Mouse (Mus musculus) embryonic facial prominence, embryonic 13.5 days (tissue): Measurements from ENCODE around the gene Ctxn1. TPM values are rescaled to one million over a fixed set of nuclear protein-coding genes. Genes with fewer than 3 reads are reported as not detected.

ENCODE experiments used
- ATAC-seq: fragments of 200-750 bp; cut with Nextera tagmentation; 2 replicates; pipeline ENCODE4 v1.8.0; 2017; ENCODE audit warnings: low read depth; ENCODE audit not compliant: insufficient number of reproducible peaks, insufficient read depth, low FRiP score, low TSS enrichment
- H3K27ac ChIP-seq: fragments of 300-500 bp; sonication (generic); 2 replicates; pipeline ENCODE4 v1.5.1; 2015; ENCODE audit warnings: moderate library complexity, mild to moderate bottlenecking, inconsistent platforms
- H3K27me3 ChIP-seq: fragments of 300-500 bp; sonication (generic); 2 replicates; pipeline ENCODE4 v1.6.1; 2015; ENCODE audit warnings: mild to moderate bottlenecking, inconsistent platforms
- H3K36me3 ChIP-seq: fragments of 300-500 bp; sonication (generic); 2 replicates; pipeline ENCODE4 v1.6.1; 2015; ENCODE audit warnings: mild to moderate bottlenecking, inconsistent platforms
- H3K4me1 ChIP-seq: fragments of 300-500 bp; sonication (generic); 2 replicates; pipeline ENCODE4 v1.6.1; 2015; ENCODE audit warnings: inconsistent platforms
- H3K4me2 ChIP-seq: fragments of 300-500 bp; sonication (generic); 2 replicates; pipeline ENCODE4 v1.6.1; 2015; ENCODE audit warnings: moderate library complexity, mild to moderate bottlenecking, inconsistent platforms
- H3K4me3 ChIP-seq: fragments of 300-500 bp; sonication (generic); 2 replicates; pipeline ENCODE4 v1.5.1; 2015; ENCODE audit warnings: mild to moderate bottlenecking, inconsistent platforms
- H3K9ac ChIP-seq: fragments of 300-500 bp; sonication (generic); 2 replicates; pipeline ENCODE4 v1.6.1; 2015; ENCODE audit warnings: mild to moderate bottlenecking, inconsistent platforms
- H3K9me3 ChIP-seq: fragments of 300-500 bp; sonication (generic); 2 replicates; pipeline ENCODE4 v1.6.1; 2016; ENCODE audit warnings: inconsistent platforms
- WGBS: fragments of 180-500 bp; shearing (Covaris S2); methylation state at CpG from one replicate; pipeline ENCODE4 v1.1.7; 2015; ENCODE audit warnings: mixed read lengths; 5-methylcytosine and 5-hydroxymethylcytosine counted together
- polyA plus RNA-seq: library from polyadenylated mRNA; unstranded; fragments of >200 nt; fragmentation: Nextera tagmentation; extraction: Ambion mirVana; gene quantifications from 2 replicates; pipeline ENCODE4 v1.2.1, GENCODE M21; 2015

Gene Ctxn1
- polyA plus RNA-seq = 104 and 110 TPM in 2 replicates

- peak within 1 kb of the TSS; percentile 91 for H3K9ac ChIP-seq
- peaks cover 29% of the 10 kb centered on the region for H3K4me1 ChIP-seq
- H3K27ac ChIP-seq = peak within 1 kb of the TSS; percentile 85
- ATAC-seq = peak; percentile 92
- peak within 1 kb of the TSS; percentile 66 for H3K4me2 ChIP-seq
- 3% methylated on average over 32 of the region's 33 CpGs for WGBS
- H3K4me3 ChIP-seq = peak within 1 kb of the TSS; percentile 84
- no peaks in the 10 kb centered on the region for H3K9me3 ChIP-seq
- H3K36me3 ChIP-seq = peaks cover 77% of the 10 kb centered on the region
- H3K27me3 ChIP-seq = no peaks in the 10 kb centered on the region
These were observed at the start of gene Ctxn1 for GRCm38 (mm10) chr8:4259125-4259804. TSS of gene Ctxn1 (minus strand) at chr8:4259274.

DNA sequence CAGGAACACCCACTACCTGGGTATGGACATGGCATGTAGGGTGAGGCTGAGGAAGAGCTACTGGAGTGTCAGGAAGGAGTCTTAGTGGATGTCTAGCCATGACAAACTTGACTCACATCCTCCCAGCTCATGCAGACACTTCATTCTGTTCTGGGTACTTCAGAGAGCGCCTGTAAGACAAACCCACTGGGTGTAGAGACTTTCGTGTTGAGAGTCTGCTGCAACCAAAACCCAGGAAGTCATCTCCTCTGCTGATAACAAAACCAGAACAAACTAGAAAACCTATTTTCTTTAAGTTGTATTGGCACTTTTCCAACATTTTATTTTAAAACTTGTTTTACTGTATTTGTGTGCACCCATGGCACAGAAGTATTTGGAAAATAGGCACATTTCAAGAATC, 46.8 kb upstream of the Ctxn1 start:
- Histone ChIP-seq H3K9ac (no peak overlapping the region), H3K4me2 (no peak overlapping the region), H3K4me3 (no peak overlapping the region), H3K36me3 (peaks cover 94% of the 10 kb centered on the region), H3K4me1 (no peaks in the 10 kb centered on the region), H3K27me3 (no peaks in the 10 kb centered on the region), H3K9me3 (no peaks in the 10 kb centered on the region), H3K27ac (no peak overlapping the region)
- 88% methylated on average over 2 of the region's 2 CpGs for WGBS
- ATAC-seq = no peak

- 85% methylated on average over 3 of the region's 3 CpGs for WGBS
- Histone ChIP-seq H3K9me3 (no peaks in the 10 kb centered on the region), H3K4me2 (no peak overlapping the region), H3K4me1 (no peaks in the 10 kb centered on the region), H3K27ac (no peak overlapping the region), H3K27me3 (no peaks in the 10 kb centered on the region), H3K9ac (no peak overlapping the region), H3K36me3 (peaks cover 94% of the 10 kb centered on the region), H3K4me3 (no peak overlapping the region)
- ATAC-seq = no peak
These were observed 45.1 kb upstream of the Ctxn1 start for GRCm38 (mm10) chr8:4304124-4304547.

GRCm38 (mm10) chr8:4297822-4298221, 38.7 kb upstream of the Ctxn1 start:
- no peaks in the 10 kb centered on the region for H3K4me1 ChIP-seq
- no peaks in the 10 kb centered on the region for H3K27me3 ChIP-seq
- H3K4me2 ChIP-seq = no peak overlapping the region
- H3K36me3 ChIP-seq = peaks cover 91% of the 10 kb centered on the region
- no peak for ATAC-seq
- WGBS = 87% methylated on average over 4 of the region's 4 CpGs
- H3K27ac ChIP-seq = no peak overlapping the region
- H3K4me3 ChIP-seq = no peak overlapping the region
- no peaks in the 10 kb centered on the region for H3K9me3 ChIP-seq
- no peak overlapping the region for H3K9ac ChIP-seq

GRCm38 (mm10) chr8:4292738-4293137, 33.7 kb upstream of the Ctxn1 start:
- Histone ChIP-seq H3K27ac (no peak overlapping the region), H3K9me3 (no peaks in the 10 kb centered on the region), H3K4me2 (no peak overlapping the region), H3K9ac (no peak overlapping the region), H3K27me3 (no peaks in the 10 kb centered on the region), H3K4me3 (no peak overlapping the region), H3K36me3 (peaks cover 89% of the 10 kb centered on the region), H3K4me1 (no peaks in the 10 kb centered on the region)
- ATAC-seq = no peak
- 90% methylated on average over 5 of the region's 5 CpGs for WGBS

DNA sequence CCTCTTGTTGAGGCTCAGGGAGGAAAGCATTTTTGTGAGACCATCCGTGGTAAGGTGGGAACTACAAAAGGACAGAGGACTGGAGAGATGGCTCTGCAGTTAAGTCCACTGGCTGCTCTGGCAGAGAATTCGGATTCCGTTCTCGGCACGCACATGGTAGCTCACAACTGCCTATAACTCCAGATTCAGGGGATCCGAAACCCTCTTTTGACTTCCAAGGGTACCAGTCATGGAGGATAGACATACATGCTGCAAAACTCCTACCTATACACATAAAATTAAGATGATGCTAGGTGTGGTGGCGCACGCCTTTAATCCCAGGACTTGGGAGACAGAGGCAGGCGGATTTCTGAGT, 17.0 kb upstream of the Ctxn1 start:
- Histone ChIP-seq H3K36me3 (peaks cover 27% of the 10 kb centered on the region), H3K27me3 (no peaks in the 10 kb centered on the region), H3K4me1 (peaks cover 6% of the 10 kb centered on the region), H3K4me2 (peak overlapping the region; percentile 68), H3K27ac (peak overlapping the region; percentile 63), H3K9ac (peak overlapping the region; percentile 84), H3K9me3 (no peaks in the 10 kb centered on the region), H3K4me3 (peak overlapping the region; percentile 76)
- 30% methylated on average over 9 of the region's 9 CpGs for WGBS
- no peak for ATAC-seq

DNA sequence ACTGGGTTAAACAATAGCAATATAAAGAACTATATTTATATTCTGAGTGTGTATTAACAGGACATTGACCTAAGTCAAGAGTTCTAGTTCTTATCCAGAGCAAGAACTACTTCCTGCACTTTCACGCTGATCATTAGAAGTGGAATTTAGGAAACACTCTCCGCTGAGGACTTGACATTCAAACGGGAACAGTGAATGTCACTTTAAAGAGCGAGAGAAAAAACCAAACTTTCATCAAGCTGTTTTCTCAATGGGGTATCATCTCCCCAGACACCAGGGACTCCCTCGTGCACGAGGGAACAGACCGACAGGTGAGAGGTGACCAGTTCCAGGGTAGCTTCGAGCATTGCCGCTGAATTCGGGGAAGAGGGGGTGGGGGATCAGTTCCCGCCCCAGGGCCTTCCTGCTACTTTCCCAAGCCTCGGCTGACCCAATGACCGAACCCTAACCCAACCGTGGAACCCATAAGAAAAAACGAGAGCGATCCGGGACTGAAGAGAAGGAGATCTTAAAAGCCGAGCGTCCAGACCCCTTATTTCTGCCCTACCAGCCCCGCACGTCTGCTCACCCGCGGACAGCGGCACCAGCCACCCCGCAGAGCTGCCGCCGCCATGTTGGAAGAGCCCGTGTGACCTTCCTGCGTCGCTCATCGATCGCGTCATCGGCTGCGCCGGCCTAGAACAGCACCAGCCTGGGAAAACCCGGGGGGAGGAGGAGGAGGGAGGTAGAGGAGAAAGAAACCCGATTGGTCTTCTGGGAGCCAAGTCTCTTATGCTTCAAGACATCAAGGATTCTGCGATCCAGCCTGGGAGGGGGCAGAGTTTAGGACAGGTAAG, 16.4 kb upstream of the Ctxn1 start, which contains the start of gene Timm44:
Timm44 (minus strand) TSS at position 639 of the 836 bp plus-strand sequence.
- Histone ChIP-seq H3K36me3 (peaks cover 31% of the 10 kb centered on the region), H3K9ac (peak within 1 kb of the TSS; percentile 84), H3K9me3 (no peaks in the 10 kb centered on the region), H3K27ac (peak within 1 kb of the TSS; percentile 63), H3K27me3 (no peaks in the 10 kb centered on the region), H3K4me2 (peak within 1 kb of the TSS; percentile 68), H3K4me3 (peak within 1 kb of the TSS; percentile 76), H3K4me1 (peaks cover 6% of the 10 kb centered on the region)
- ATAC-seq = peak; percentile 93
- under 1% methylated on average over 39 of the region's 39 CpGs for WGBS

DNA sequence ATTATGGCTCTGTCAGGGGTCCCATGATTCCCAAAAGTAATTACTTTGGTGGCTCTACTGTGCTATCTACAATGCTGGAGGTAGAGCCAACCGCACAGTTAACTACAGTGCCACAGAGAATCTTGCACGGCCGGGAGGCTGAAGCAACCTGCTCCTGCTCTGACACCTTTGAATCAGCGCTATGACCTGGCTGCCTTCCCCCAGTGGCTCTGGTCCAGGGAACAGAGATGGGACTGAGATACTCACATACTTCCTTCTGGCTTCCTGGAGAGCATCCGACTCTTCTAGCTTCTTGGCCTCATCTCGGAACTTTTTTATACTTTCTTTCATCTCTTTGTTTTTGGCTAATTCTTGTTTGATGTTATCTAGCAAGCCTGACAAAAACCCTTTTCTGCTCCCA, 10.5 kb upstream of the Ctxn1 start:
- Histone ChIP-seq H3K27ac (no peak overlapping the region), H3K4me3 (no peak overlapping the region), H3K9me3 (no peaks in the 10 kb centered on the region), H3K4me1 (peaks cover under 1% of the 10 kb centered on the region), H3K9ac (no peak overlapping the region), H3K27me3 (no peaks in the 10 kb centered on the region), H3K4me2 (no peak overlapping the region), H3K36me3 (peaks cover 89% of the 10 kb centered on the region)
- WGBS = 86% methylated on average over 6 of the region's 6 CpGs
- ATAC-seq = no peak

- Histone ChIP-seq H3K4me2 (no peak overlapping the region), H3K27me3 (no peaks in the 10 kb centered on the region), H3K4me3 (no peak overlapping the region), H3K27ac (no peak overlapping the region), H3K4me1 (no peaks in the 10 kb centered on the region), H3K9ac (no peak overlapping the region), H3K36me3 (peaks cover 95% of the 10 kb centered on the region), H3K9me3 (no peaks in the 10 kb centered on the region)
- WGBS = 79% methylated on average over 15 of the region's 15 CpGs
- no peak for ATAC-seq
These were observed 8.6 kb upstream of the Ctxn1 start for GRCm38 (mm10) chr8:4267627-4268026.

- Histone ChIP-seq H3K27ac (no peak overlapping the region), H3K27me3 (no peaks in the 10 kb centered on the region), H3K4me2 (no peak overlapping the region), H3K9ac (no peak overlapping the region), H3K4me1 (no peaks in the 10 kb centered on the region), H3K9me3 (no peaks in the 10 kb centered on the region), H3K36me3 (peaks cover 99% of the 10 kb centered on the region), H3K4me3 (no peak overlapping the region)
- no peak for ATAC-seq
- 89% methylated on average over 15 of the region's 15 CpGs for WGBS
These were observed 6.3 kb upstream of the Ctxn1 start for GRCm38 (mm10) chr8:4265160-4265914.

DNA sequence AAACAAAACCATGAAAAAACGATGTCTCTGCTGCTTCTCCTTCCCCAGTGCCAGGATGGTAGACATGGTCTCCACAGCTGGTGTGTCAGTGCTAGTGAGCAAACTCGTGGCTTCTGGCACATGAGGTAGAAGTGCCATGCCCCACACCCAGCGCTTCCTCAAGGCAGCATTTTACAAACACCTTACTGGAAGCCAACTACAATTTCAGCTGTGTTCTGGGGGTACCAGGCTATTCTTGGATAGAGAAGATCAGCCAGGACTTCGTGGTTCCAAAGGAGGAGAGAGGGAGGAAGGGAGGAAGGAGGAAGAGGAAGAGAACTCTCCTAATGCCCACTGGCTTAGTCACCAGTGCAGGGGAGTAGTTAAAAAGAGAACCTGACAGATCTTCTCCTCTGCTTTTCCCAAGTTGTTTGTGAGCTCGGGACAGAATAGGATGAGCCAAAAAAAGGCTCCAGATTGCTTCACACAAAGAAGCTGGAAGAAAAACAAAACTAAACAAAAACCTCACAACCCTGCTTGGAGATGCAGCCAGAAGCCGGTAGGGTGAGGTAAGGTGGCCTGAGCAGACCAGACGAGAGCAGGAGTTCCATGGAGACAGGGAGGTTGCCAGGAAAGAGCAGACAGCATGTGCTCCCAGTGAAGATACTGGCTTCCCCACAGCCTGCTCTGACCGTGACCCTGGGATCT, 4.2 kb upstream of the Ctxn1 start:
- no peaks in the 10 kb centered on the region for H3K27me3 ChIP-seq
- H3K36me3 ChIP-seq = peaks cover 85% of the 10 kb centered on the region
- ATAC-seq = no peak

More for the DNA sequence above, 4.2 kb upstream of the Ctxn1 start:
- Histone ChIP-seq H3K4me1 (peaks cover 8% of the 10 kb centered on the region), H3K9me3 (no peaks in the 10 kb centered on the region), H3K4me3 (no peak overlapping the region), H3K27ac (no peak overlapping the region), H3K9ac (no peak overlapping the region), H3K4me2 (no peak overlapping the region)
- WGBS = 83% methylated on average over 8 of the region's 8 CpGs
